Mouse (Mus musculus) liver (tissue): ENCODE measurements around the gene Dnttip1.
A peak's percentile ranks its signal among the peaks of the same experiment; 100 is the strongest.

Experiments used
- DNase-seq: peaks from one replicate; pipeline ENCODE4 v3.0.0-alpha.2; 2020; ENCODE audit warnings: mixed read lengths

Gene Dnttip1

DNA sequence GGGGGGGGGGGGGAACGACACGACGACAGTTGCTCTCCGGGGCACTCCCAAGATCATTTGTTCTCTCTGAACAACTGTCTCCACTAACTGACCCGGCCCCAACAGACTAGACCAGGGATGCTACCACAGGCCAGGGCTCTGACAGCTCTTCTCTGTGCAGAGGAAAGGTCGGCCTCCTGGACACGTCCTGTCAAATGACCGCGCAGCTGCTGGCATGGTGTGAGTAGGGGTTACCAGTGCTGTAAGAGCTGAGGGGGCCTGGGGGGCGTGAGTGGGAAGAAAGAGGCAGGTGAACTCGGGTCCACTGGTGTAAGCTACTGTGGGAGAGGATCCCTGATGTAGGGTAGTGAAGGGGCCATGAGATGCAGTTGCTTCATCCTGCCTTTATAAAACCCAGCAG lies 12.1 kb downstream of the Dnttip1 start:
- DNase-seq: no peak

DNA sequence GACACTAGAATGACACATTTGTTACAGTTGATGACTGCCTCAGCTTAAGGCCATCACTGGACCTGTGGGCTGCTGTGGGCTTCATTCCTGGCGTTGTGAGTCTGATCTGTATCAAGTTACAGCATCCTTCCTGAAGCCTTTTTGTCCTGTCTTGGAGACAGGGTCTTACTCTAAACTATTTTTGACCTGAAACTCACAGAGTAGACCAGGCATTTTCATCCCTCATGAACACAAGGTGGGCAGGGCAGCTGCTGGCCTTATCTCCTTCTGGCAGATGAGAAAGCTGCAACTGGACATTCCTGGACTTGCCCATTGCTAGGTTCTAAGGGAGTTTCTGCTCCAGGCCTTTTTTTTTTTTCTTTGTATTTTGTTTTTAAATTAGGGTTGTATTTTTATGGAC lies 12.9 kb downstream of the Dnttip1 start:
- peak; percentile 82 for DNase-seq

DNA sequence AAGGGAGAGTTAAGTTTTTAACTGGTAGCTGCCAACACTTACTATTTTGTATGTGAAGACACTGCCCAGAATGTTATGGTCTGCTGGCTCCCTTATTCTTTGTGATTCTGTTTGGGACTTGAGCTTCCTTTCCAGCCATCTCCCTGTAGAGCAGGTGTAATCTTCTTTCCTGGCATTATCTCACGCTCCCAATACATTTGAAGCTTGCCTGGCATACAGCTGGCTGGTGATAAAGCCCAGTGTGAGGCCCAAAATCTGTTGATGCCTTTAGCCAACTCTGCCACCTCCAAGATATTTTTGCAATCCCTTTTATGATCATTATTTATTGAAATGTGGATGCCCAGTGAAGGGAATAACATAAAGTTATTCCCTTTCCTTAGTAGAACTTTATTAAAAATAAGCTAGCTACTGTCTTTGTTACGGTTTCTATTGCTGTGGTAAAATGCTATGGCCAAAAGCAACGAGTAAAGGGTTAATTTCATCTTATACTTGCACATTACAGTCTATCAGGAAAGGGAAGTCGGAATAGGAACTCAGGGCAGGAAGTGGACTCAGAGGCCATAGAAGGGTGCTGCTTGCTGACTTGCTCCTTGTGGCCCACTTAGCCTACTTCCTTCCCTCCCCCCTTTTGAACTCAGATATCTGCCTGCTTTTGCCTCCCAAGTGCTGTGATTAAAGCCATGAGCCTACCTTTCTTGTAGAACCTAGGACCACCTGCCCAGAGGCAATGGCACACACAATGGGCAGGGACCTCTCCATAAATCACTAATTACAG lies 14.5 kb downstream of the Dnttip1 start:
- peak; percentile 81 for DNase-seq

DNA sequence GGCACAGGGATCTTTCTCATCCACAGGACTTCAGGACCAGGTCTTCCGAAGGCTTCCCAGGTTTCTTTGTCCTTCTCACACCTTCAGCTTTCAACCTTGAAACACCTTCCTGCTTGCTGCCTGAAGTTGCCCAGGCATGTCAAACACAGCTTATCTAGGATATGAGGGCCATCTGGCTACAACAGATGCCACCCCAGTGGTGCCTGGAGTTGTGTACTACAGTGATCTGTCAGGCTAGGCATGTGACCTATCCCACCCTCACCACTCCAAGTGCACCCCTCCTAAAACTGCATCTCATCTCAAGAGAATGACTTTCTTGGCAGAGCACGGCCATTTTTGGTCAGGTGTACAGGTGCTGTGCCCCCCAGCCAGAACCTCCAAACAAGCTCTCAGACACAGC lies 15.7 kb downstream of the Dnttip1 start:
- peak; percentile 87 for DNase-seq

DNA sequence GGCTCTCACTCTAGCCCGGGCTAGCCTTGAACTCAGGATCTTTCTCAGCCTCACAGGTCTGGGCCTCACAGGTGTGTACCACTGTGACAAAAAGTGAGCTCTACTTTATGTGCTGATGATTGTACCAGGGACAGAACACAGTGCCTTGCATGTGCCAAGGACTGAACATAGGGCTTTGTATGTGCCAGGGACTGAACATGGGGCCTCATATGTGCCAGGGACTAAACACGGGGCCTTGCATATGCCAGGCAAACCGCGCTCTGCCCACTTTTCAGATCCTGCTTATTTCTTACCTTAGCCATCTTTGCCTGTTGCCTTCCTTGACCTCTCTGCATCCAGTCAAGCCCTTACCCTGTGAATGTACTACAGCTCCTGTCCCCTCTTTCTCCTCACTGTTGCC lies 16.2 kb downstream of the Dnttip1 start:
- DNase-seq: no peak

DNA sequence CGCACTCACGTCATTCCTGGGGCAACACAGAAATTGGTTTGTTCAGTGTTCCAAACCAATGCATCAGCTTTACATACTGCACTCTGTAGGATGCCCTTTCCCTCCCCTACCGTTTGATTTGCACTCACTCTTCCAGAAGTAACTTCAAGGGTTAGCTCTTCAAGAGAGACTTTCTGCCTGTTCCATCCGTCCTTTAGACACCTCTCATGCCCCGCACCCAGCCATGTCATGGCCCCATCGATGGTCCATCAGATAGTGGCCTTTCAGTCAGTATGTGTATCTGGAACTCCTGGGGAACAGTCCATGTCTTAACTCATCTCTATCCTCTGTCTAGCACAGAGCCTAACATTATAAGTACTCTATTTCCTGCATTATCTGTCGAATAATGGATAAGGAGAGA lies 16.8 kb downstream of the Dnttip1 start:
- peak; percentile 58 for DNase-seq

DNA sequence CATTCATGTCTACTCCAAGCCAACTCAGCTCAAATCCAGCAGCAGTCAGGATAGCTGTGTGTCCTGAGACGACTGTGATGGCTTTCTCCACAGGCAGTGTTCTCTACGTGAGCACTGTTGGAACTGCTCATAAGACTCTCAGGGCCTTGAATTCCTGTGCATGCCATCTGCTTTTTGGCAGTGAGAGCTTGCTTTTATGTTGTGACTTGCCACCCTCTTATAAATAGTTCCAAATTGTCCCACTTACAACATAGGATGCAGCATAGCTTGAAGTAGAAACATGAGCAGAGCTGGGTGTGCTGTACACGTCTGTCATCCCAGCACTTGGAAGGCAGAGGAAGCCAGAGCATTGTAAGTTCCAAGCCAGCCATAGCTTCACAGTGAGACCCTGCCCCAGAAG lies 20.1 kb downstream of the Dnttip1 start:
- no peak for DNase-seq

DNA sequence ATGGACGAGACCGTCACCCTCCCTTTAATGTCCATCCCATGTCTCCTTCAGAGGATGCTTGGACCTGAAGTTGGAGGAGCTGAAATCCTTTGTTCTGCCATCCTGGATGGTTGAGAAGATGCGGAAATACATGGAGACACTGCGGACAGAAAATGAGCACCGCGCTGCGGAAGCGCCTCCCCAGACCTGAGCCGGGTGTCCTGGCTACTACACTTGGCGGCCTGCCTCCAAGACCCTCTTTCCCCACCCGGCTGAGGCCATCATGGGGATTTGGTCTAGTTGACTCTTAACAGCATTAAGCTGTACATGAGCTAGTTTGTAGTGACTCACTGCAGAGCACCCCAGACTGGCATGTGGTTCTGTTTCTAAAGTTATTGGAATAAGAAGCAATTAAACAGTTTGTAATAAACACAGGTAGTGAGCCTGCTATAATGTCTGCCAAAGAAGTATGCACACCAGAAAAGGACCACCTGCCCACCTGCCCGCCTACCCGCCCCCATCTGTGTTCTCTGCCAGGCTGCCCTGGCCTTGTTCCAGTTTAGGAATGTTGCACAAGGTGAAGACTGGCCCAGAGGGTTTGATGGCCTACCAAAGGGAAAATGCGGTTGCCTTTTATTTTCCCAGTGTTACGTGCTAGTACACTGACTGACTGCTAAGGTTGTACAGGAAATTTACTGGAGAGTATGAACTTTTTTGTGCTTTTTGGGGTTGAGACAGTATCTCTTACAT lies 22.2 kb downstream of the Dnttip1 start:
- DNase-seq: no peak

DNA sequence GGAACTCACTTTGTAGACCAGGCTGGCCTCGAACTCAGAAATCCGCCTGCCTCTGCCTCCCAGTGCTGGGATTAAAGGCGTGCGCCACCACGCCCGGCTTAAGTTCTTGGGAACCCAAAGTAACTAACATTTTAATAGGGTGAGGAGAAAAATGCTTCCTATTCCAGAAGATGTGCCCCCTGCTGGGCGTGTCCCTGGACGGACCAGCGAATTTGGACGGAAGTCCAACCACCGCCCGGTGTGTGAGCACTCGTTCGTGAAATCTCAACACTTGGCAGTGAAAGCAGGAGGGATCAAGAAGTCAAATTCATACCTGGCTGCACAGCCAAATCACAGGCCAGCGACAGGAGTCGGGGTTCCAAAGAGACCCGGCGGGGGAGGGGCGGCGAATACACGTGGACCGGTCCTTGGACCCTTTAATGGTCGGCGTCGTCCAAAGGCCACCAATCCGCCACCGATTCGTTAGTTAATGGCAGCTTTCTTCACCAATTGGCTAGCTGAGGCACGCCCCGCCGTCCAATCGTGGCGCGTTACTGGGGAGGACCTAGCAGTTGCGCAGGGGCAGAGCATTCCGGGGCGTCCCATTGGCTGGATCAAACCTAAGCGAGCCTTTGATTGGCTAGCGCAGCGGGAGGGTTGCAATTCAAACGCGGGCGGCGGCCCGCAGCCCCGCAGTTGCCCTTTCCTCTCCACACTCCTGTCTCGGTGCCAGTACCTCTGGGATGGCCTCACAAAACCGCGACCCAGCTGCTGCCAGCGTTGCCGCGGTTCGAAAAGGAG lies 23.7 kb downstream of the Dnttip1 start, which contains the start of gene Ube2c:
TSS of gene Ube2c (plus strand) at position 641 of the 780 bp plus-strand sequence.
- DNase-seq: peak; percentile 99

DNA sequence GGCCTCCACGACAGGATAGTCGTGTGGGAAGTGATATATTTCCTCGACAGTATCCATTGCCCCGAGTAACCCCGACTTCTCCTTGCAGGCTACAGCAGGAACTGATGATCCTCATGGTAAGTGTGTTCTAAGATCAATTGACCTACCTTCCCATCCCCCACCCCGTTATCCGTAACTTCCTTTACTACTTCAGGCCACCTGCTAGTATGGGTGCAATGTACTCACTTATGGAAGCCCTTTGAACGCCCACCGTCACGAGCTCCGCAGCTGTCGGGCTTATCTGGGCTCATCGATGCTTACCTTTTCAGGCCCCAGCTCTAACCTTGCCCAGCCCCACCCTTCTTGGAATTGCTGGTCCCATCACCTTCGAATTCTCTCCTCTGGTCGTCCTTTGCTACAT lies 24.5 kb downstream of the Dnttip1 start:
- DNase-seq: peak; percentile 76

DNA sequence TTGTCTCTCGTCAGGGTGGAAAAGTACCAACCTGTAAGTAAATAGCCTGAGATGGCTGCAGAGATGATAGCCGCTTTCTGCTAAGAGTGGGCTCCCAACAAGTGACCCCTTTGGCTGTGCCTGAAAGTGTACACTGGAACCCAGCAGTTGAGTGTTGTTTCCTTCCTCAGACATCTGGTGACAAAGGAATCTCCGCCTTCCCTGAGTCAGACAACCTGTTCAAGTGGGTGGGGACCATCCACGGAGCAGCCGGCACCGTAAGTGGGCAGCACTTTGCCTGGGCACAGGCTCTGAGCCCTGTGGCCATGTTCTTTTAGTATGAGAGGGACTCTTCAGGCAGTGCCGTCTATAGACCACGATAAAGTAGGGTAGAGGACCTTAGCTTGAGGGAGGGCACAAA lies 25.3 kb downstream of the Dnttip1 start:
- no peak for DNase-seq

DNA sequence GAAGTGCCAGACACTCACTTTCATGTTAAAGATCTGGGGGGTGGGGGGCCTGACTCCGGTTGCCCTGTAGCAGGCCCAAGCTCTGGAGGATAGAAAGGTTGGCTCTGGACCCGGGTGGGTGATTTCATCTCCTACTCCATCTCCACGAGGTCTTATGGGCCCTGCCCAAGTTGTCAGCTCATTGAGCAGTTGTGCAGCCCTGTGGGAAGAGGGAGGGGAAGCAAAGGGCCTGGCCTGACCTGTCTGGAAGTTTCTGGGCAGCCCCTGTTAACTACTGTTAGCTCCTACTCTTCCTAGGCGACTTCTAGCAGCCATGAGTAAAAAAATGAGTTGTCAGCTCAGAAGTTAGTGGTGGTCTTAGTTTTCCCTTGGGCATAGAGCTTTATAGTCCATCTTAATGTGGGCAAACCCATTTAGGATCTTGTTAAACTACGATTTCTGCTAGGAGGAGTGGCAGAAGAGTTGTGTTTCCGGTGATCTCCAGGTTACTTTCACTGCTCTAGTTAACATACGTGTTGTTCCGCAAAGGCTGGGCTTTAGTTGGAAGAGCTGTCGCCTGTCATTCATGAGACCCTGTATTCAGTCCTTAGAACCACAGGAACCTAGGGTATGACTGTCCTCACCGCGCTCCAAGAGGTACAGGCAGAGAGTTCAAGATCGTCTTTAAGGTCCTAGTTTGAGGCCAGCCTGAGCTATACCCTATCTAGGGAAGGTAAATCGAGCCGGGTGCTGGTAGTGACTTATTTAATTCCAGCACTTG lies 27.6 kb downstream of the Dnttip1 start:
- no peak for DNase-seq

DNA sequence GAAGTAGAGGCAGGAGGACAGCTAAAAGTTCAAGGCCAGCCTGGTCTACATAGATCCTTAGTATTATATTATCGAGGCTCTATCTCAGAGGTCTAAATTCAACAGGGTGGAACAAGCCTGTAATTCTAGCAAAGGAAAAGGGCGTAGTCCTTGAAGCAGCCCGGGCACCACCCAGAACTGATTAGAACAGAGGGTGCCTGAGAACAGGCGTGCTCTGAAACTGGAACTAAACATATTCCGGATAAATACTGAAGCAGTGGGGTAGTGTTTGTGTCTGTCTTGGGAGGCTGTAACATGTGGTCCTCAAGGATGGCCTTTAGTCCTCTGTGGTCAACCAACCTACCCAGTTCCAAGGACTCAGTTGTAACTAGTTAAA lies 28.2 kb downstream of the Dnttip1 start:
- DNase-seq: peak; percentile 78

DNA sequence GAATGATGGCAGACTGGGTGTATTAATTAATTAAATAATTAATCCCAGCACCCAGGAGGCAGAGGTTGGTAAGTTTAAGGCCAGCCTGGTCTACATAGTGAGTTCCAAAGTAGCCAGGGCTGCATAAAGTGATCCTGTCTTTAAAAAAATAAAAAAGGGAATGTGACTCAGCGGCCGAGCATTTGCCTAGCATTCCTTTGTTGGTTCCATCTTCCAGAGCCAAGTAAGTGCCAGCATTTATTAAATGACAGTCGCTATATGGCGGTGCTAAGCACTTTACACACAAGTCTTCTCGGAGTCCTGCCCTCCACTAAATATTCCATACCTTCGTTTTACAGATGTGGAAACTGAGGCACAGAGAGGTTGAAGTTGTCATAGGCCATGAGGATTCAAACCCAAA lies 30.3 kb downstream of the Dnttip1 start:
- DNase-seq: no peak

DNA sequence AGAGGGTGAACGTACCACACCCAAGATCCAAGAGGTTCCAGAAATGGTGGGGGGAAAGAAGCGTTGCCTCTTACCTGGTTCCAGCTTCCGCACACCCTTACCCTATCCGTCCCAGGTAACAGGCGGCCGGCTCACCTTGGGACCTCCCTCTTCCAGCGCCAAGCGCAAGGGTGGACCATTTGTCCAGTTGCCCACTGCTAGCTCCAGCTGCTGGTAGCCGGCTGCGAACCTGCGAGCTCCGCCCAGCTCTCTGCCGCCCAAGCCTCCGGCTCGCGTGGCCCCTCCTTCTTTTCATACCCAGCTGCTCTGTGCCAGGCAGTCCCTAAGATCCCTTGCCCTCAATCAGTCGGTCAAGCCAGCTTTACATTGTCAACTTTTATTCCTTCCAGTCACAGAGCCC lies 31.0 kb downstream of the Dnttip1 start:
- DNase-seq: no peak

DNA sequence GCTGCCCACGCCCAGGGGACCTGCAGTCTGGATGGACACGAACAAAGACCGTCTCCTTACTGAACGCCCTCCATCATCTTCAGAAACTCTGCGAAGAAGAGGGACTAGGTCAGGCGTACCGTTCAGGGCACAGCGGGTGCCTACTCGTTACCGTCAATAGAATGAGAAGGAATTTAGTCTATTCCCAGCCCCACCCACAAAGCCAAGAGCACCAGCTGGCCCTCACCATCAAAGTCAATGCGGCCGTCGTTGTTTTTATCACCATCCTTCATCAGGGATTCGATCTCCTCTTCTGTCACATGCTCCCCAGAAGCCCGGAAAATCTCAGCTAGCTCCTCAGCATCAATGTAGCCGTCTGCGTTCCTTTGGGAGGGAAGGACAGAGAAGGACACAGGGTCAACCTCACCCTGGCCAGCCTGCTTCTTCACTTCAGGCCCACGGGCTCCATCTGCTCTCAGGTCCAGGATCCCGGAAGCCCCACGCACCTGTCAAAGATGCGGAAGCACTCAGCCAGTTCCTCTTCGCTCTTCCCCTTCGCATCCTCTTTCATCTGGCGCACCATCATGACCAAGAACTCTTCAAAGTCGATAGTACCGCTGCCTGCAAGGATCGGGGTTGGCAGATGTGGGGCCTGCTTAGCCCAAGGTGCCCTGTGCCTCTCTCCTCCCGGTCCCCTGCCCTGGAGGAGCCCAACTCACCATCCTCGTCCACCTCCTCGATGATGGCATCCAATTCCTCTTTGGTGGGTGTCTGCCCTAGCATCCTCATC lies 31.6 kb downstream of the Dnttip1 start:
- DNase-seq: no peak

DNA sequence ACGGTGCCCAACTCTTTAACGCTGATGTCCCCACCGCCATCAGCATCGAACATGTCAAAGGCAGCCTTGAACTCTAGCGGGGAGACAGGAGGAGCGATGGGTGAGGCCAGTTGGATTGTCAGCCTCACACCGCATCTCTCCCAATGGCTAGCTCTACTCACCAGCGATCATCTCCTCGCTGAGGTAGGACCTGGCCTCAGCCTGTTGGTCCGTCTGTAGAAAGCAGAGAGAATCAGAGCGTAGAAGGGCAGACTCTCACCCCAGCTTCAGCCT lies 32.2 kb downstream of the Dnttip1 start:
- no peak for DNase-seq

DNA sequence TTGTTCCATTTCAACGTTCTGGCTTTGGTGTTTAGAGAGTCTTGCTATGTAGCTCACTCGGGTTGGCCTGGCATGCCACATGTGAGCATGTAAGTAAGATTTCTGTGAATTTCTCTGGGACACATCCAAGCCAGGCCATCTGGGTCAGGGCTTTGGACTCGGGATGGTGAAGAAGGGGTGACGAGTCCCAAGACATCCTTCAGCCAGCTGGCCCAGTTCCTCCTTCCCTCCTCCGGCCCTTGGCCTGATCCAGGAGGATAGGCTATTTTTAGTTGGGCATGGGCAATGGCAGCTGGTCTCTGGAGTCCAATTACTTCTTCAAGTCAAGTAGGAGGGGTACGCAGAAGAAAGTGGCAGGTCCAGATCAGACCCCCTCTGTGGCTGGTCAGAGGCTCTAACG lies 33.0 kb downstream of the Dnttip1 start:
- no peak for DNase-seq

DNA sequence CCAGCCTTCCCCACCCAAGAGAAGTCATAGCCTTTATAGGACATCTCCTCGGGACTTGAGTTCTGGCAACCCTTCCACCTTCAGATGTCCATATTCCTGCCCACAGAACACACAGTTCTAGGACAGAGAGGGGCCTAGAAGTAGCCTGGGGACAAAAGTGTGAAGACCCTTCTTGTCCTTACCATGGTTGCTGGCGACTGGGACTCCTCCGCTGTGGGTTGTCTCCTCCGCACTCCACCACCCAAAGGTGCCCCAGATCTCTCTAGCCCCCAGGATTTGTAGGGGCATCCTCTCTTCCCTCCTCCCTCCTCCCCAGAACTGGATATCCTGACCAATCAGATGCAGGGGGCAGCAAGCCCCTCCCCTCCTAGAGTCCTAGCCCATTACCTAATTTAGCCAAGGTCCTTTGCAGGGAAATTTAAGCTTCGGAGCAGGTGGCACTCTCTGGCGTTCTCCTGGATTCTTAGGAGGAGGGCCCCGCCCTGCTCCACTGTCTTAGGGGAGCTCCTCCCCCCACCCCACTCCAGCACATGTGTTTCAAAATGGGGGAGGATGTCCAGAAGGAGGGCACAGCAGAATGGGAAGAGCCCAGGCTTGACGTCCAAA lies 33.8 kb downstream of the Dnttip1 start, which contains the start of gene Tnnc2:
TSS of gene Tnnc2 (minus strand) at position 487 of the 606 bp plus-strand sequence.
- DNase-seq: no peak

DNA sequence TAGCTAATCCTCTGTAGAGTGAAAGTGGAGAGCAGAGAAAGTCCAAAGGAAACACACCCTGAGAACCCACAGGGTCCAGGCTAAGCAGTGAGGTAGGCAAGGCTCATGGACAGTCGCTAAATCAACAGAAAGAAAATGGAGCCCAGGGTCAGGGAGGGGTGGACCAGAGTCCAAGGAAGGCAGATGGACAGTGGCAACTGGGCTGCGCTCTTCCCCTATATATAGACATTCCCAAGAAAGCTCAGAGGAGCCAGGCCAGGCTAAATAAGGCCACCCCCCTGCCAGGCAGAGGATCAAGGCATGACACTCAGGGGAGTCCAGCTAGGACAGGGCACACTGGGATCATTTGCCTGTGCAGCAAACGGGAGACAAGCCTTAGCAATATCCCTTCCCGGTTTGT lies 36.1 kb downstream of the Dnttip1 start:
- DNase-seq: no peak

DNA sequence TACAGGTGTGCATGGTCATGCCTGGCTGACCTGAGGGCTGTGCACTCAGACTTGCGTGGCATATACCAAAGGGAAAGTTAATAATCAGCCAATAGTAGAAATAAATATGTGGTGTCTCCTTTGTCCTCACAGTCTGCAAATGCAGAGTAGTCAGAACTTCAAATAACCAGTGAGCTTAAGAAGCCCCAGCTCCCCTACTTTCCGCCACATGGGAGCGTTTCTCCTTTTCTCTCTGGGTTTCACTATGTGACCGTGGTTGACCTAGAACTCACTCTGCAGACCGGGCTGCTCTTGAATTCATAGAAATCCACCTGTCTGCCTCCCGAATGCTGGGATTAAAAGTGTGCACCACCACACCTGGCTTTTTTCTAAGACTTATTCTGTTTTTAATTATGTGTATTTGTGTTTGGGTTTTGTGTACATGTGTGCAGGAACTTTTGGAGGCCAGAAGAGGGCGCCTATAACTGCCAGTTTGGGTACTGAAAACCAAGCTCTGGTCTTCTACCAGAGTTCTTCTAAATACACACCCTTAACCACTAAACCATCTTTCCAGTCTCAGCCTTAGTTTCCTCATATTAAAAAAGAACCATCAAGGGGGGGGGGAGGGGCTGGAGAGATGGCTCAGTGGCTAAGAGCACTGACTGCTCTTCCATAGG lies 38.3 kb downstream of the Dnttip1 start:
- DNase-seq: no peak
